Mouse (Mus musculus): ENCODE results near the gene Wfdc11. TPM values are rescaled to one million over a fixed set of nuclear protein-coding genes. Genes with fewer than 3 reads are reported as not detected.
"Not testable (repeated sequence)": the region's sequence is repeated elsewhere in the genome, so short reads cannot be mapped to it uniquely, and the experiment has no call there.

The Wfdc11 gene
- not detected in 2 replicates for polyA plus RNA-seq (2014; fragmentation: Nextera tagmentation; extraction: Ambion mirVana)

DNA sequence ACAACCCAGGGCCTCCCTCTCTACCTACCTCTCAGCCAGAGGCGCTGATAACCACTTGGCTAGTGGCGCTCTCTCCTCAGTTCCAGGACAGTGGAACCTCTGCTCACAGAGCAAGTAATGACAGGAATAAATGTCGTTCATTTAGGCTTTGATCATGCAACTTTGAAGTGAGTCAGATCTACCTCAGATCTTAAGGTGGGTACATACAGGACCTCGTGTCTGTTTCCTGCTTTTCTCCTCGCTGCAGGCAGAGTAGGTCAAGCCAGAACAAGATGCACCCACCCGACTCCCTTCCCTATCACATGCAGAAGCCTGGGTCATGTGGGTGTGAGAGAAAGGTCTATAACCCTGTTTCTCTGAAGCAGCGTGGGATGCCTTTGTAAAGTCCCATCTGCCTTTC, at the start of gene Wfdc11:
TSS of gene Wfdc11 (minus strand) at position 101 of the 400 bp plus-strand sequence.
- H3K27me3 ChIP-seq (ENCODE audit: control insufficient read depth, insufficient read depth, low read length): no peaks in the 10 kb centered on the region
- H3K4me2 ChIP-seq (ENCODE audit: low read depth, low read length): no peak within 1 kb of the TSS
- 76% methylated on average over 7 of the region's 7 CpGs for WGBS
- no peak within 1 kb of the TSS for H3K27ac ChIP-seq (replicated peaks; ENCODE audit: low read depth, low read length)
- ATAC-seq (replicated peaks; ENCODE audit: insufficient number of reproducible peaks, low FRiP score, low TSS enrichment, low read depth): no peak
- no peak within 1 kb of the TSS for H3K4me3 ChIP-seq (ENCODE audit: low read depth, low read length)
- no peaks in the 10 kb centered on the region for H3K4me1 ChIP-seq (ENCODE audit: control insufficient read depth, insufficient read depth, low read length)
- no peak within 1 kb of the TSS for H3K9ac ChIP-seq (replicated peaks; ENCODE audit: low read length)
- DNase-seq (ENCODE audit: low spot score): no peak
- no peaks in the 10 kb centered on the region for H3K9me3 ChIP-seq (replicated peaks; ENCODE audit: control insufficient read depth, low read length)
- no peaks in the 10 kb centered on the region for H3K36me3 ChIP-seq (replicated peaks; ENCODE audit: control insufficient read depth, insufficient read depth, low read depth, low read length)

DNA sequence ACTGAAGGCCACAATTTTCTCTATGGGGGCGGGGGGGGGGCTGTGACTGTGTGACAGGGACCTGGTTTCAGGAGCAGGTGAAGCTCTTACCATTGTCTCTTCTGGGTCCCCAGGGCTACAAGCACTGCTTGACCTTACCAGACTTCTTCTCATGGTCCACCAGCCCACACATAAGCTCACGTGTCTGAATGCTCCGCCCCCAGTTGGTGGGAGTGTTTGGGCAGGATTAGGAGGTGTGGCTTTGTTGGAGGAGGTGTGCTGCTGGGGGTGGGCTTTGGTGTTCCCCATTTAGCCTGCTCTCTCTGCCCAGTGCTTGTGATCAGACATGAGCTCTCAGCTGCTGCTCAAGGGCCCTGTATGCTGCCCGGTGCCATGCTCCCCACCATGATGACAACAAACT, 49.4 kb upstream of the Wfdc11 start:
- H3K4me1 ChIP-seq (ENCODE audit: control insufficient read depth, insufficient read depth, low read length): no peaks in the 10 kb centered on the region
- H3K27ac ChIP-seq (replicated peaks; ENCODE audit: low read depth, low read length): no peak overlapping the region
- no peaks in the 10 kb centered on the region for H3K27me3 ChIP-seq (ENCODE audit: control insufficient read depth, insufficient read depth, low read length)
- no peak overlapping the region for H3K9ac ChIP-seq (replicated peaks; ENCODE audit: low read length)
- ATAC-seq (replicated peaks; ENCODE audit: insufficient number of reproducible peaks, low FRiP score, low TSS enrichment, low read depth) (no peak), DNase-seq (ENCODE audit: low spot score) (no peak)
- no peak overlapping the region for H3K4me2 ChIP-seq (ENCODE audit: low read depth, low read length)
- no peaks in the 10 kb centered on the region for H3K36me3 ChIP-seq (replicated peaks; ENCODE audit: control insufficient read depth, insufficient read depth, low read depth, low read length)
- H3K4me3 ChIP-seq (ENCODE audit: low read depth, low read length): no peak overlapping the region
- no peaks in the 10 kb centered on the region for H3K9me3 ChIP-seq (replicated peaks; ENCODE audit: control insufficient read depth, low read length)
- WGBS: 57% methylated on average over 4 of the region's 4 CpGs

- not testable (repeated sequence) for H3K36me3 ChIP-seq (replicated peaks; ENCODE audit: control insufficient read depth, insufficient read depth, low read depth, low read length); DNase-seq (ENCODE audit: low spot score); H3K4me2 ChIP-seq (ENCODE audit: low read depth, low read length); H3K4me3 ChIP-seq (ENCODE audit: low read depth, low read length); H3K4me1 ChIP-seq (ENCODE audit: control insufficient read depth, insufficient read depth, low read length); ATAC-seq (replicated peaks; ENCODE audit: insufficient number of reproducible peaks, low FRiP score, low TSS enrichment, low read depth); H3K27ac ChIP-seq (replicated peaks; ENCODE audit: low read depth, low read length); H3K9ac ChIP-seq (replicated peaks; ENCODE audit: low read length); H3K27me3 ChIP-seq (ENCODE audit: control insufficient read depth, insufficient read depth, low read length); H3K9me3 ChIP-seq (replicated peaks; ENCODE audit: control insufficient read depth, low read length)
- 89% methylated on average over 20 of the region's 23 CpGs for WGBS
Measured at GRCm38 (mm10) chr2:164716194-164716786, 42.4 kb upstream of the Wfdc11 start.

DNA sequence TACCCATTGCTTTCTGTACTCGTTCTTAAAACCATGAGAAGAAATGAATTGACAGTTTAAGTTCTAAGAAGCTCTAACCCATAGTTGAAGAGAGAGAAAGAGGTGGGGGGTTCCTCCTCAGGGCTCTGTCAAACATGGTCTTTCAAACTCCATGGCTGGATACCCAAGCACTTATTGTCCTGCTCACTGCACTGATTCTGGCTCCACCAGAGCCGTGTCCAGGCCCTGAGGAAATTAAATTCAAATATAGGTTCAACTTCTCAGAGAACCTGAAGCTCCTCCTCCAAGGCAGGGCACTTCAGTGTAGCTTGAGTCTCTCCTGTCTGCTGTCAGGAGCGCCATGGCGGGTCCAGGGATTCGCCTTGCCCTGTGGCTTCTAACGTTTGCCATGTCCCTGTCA, 41.1 kb upstream of the Wfdc11 start, which contains the start of gene Spint5:
TSS of gene Spint5 (plus strand) at position 301 of the 400 bp plus-strand sequence.
- 79% methylated on average over 6 of the region's 6 CpGs for WGBS
- Histone ChIP-seq H3K4me1 (ENCODE audit: control insufficient read depth, insufficient read depth, low read length) (no peaks in the 10 kb centered on the region), H3K27ac (replicated peaks; ENCODE audit: low read depth, low read length) (no peak within 1 kb of the TSS), H3K9me3 (replicated peaks; ENCODE audit: control insufficient read depth, low read length) (no peaks in the 10 kb centered on the region), H3K4me2 (ENCODE audit: low read depth, low read length) (no peak within 1 kb of the TSS), H3K36me3 (replicated peaks; ENCODE audit: control insufficient read depth, insufficient read depth, low read depth, low read length) (no peaks in the 10 kb centered on the region), H3K4me3 (ENCODE audit: low read depth, low read length) (no peak within 1 kb of the TSS), H3K27me3 (ENCODE audit: control insufficient read depth, insufficient read depth, low read length) (no peaks in the 10 kb centered on the region), H3K9ac (replicated peaks; ENCODE audit: low read length) (no peak within 1 kb of the TSS)
- ATAC-seq (replicated peaks; ENCODE audit: insufficient number of reproducible peaks, low FRiP score, low TSS enrichment, low read depth): no peak
- DNase-seq (ENCODE audit: low spot score): no peak

DNA sequence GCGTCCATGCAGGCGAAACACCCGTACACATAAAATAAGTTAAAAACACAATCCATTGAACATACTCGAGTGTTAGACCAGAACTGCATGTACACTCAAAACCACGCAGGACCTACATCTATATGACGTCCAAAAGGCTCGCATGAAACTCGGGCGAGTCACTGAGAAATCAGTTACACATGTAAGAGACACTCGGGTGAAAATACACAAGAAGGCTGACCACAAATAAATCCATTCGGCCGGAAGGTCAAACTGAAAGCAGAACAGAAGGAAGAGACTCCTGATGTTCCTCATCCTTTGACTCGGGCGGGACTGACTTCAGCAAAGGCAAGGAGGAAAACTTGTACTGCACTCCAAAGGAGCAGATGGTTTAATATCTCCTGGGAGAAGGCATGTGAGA, 32.1 kb upstream of the Wfdc11 start:
- Histone ChIP-seq H3K9ac (replicated peaks; ENCODE audit: low read length) (no peak overlapping the region), H3K9me3 (replicated peaks; ENCODE audit: control insufficient read depth, low read length) (no peaks in the 10 kb centered on the region), H3K27me3 (ENCODE audit: control insufficient read depth, insufficient read depth, low read length) (no peaks in the 10 kb centered on the region), H3K27ac (replicated peaks; ENCODE audit: low read depth, low read length) (no peak overlapping the region), H3K4me1 (ENCODE audit: control insufficient read depth, insufficient read depth, low read length) (no peaks in the 10 kb centered on the region), H3K4me2 (ENCODE audit: low read depth, low read length) (no peak overlapping the region), H3K4me3 (ENCODE audit: low read depth, low read length) (no peak overlapping the region), H3K36me3 (replicated peaks; ENCODE audit: control insufficient read depth, insufficient read depth, low read depth, low read length) (no peaks in the 10 kb centered on the region)
- DNase-seq (ENCODE audit: low spot score): no peak
- 92% methylated on average over 14 of the region's 14 CpGs for WGBS
- no peak for ATAC-seq (replicated peaks; ENCODE audit: insufficient number of reproducible peaks, low FRiP score, low TSS enrichment, low read depth)

- H3K4me2 ChIP-seq (ENCODE audit: low read depth, low read length): no peak overlapping the region
- no peaks in the 10 kb centered on the region for H3K27me3 ChIP-seq (ENCODE audit: control insufficient read depth, insufficient read depth, low read length)
- H3K36me3 ChIP-seq (replicated peaks; ENCODE audit: control insufficient read depth, insufficient read depth, low read depth, low read length): no peaks in the 10 kb centered on the region
- ATAC-seq (replicated peaks; ENCODE audit: insufficient number of reproducible peaks, low FRiP score, low TSS enrichment, low read depth) (no peak), DNase-seq (ENCODE audit: low spot score) (no peak)
- no peak overlapping the region for H3K27ac ChIP-seq (replicated peaks; ENCODE audit: low read depth, low read length)
- H3K9ac ChIP-seq (replicated peaks; ENCODE audit: low read length): no peak overlapping the region
- WGBS: 91% methylated on average over 6 of the region's 6 CpGs
- H3K4me3 ChIP-seq (ENCODE audit: low read depth, low read length): no peak overlapping the region
- H3K4me1 ChIP-seq (ENCODE audit: control insufficient read depth, insufficient read depth, low read length): no peaks in the 10 kb centered on the region
- H3K9me3 ChIP-seq (replicated peaks; ENCODE audit: control insufficient read depth, low read length): no peaks in the 10 kb centered on the region
Measured at GRCm38 (mm10) chr2:164705328-164705727, 31.4 kb upstream of the Wfdc11 start.

- H3K27ac ChIP-seq (replicated peaks; ENCODE audit: low read depth, low read length): no peak overlapping the region
- H3K9ac ChIP-seq (replicated peaks; ENCODE audit: low read length): no peak overlapping the region
- DNase-seq (ENCODE audit: low spot score): no peak
- 75% methylated on average over 5 of the region's 5 CpGs for WGBS
- no peaks in the 10 kb centered on the region for H3K27me3 ChIP-seq (ENCODE audit: control insufficient read depth, insufficient read depth, low read length)
- H3K4me1 ChIP-seq (ENCODE audit: control insufficient read depth, insufficient read depth, low read length): no peaks in the 10 kb centered on the region
- H3K9me3 ChIP-seq (replicated peaks; ENCODE audit: control insufficient read depth, low read length): no peaks in the 10 kb centered on the region
- ATAC-seq (replicated peaks; ENCODE audit: insufficient number of reproducible peaks, low FRiP score, low TSS enrichment, low read depth): no peak
- H3K36me3 ChIP-seq (replicated peaks; ENCODE audit: control insufficient read depth, insufficient read depth, low read depth, low read length): no peaks in the 10 kb centered on the region
- no peak overlapping the region for H3K4me3 ChIP-seq (ENCODE audit: low read depth, low read length)
- no peak overlapping the region for H3K4me2 ChIP-seq (ENCODE audit: low read depth, low read length)
Measured at GRCm38 (mm10) chr2:164704235-164704634, 30.3 kb upstream of the Wfdc11 start.

DNA sequence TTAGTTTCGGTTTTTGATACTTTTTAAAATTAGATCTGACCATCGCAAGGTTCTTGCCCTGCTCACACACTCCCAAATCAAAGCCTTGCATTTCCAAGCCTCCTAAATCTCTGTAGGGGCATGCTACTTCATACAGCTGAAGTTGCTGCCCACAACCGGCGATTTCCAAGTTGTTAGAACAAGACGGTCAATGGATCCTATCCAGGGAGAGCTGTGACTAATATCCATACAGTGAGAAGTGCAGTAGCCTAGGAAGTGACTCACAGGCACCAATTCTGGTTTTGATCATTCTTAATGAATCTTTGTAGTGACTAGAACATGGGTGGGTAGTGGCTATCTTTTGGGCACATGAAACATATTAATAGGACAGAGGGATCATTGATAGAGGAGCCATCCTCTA, 27.9 kb upstream of the Wfdc11 start:
- DNase-seq (ENCODE audit: low spot score): no peak
- 91% methylated on average over 5 of the region's 5 CpGs for WGBS
- no peaks in the 10 kb centered on the region for H3K9me3 ChIP-seq (replicated peaks; ENCODE audit: control insufficient read depth, low read length)
- no peak for ATAC-seq (replicated peaks; ENCODE audit: insufficient number of reproducible peaks, low FRiP score, low TSS enrichment, low read depth)
- H3K27me3 ChIP-seq (ENCODE audit: control insufficient read depth, insufficient read depth, low read length): no peaks in the 10 kb centered on the region
- no peaks in the 10 kb centered on the region for H3K36me3 ChIP-seq (replicated peaks; ENCODE audit: control insufficient read depth, insufficient read depth, low read depth, low read length)
- no peaks in the 10 kb centered on the region for H3K4me1 ChIP-seq (ENCODE audit: control insufficient read depth, insufficient read depth, low read length)
- no peak overlapping the region for H3K4me2 ChIP-seq (ENCODE audit: low read depth, low read length)
- no peak overlapping the region for H3K4me3 ChIP-seq (ENCODE audit: low read depth, low read length)
- no peak overlapping the region for H3K27ac ChIP-seq (replicated peaks; ENCODE audit: low read depth, low read length)
- no peak overlapping the region for H3K9ac ChIP-seq (replicated peaks; ENCODE audit: low read length)
